Mouse (Mus musculus) ES-Bruce4 (cell line): ENCODE data around the gene Ikzf1. TPM values are rescaled to one million over a fixed set of nuclear protein-coding genes. Genes with fewer than 3 reads are reported as not detected.

ENCODE experiments used
- H3K27ac ChIP-seq: 2 replicates; pipeline ENCODE4 v1.5.1; 2012; ENCODE audit warnings: low read length, inconsistent platforms; ENCODE audit not compliant: insufficient read depth
- H3K27me3 ChIP-seq: 2 replicates; pipeline ENCODE4 v1.6.1; 2012; ENCODE audit warnings: mild to moderate bottlenecking, low read length, inconsistent platforms; ENCODE audit not compliant: control insufficient read depth, poor library complexity, insufficient read depth, severe bottlenecking
- H3K36me3 ChIP-seq: 2 replicates; pipeline ENCODE4 v1.6.1; 2012; ENCODE audit warnings: inconsistent platforms, mild to moderate bottlenecking, low read length, moderate library complexity; ENCODE audit not compliant: control insufficient read depth, poor library complexity, insufficient read depth, severe bottlenecking
- H3K4me1 ChIP-seq: one replicate; pipeline ENCODE4 v1.8.1; 2011; ENCODE audit warnings: low read length; ENCODE audit not compliant: control insufficient read depth, insufficient read depth
- H3K4me3 ChIP-seq: 2 replicates; pipeline ENCODE4 v1.5.1; 2011; ENCODE audit warnings: low read depth, mild to moderate bottlenecking, low read length
- H3K9ac ChIP-seq: 2 replicates; pipeline ENCODE4 v1.6.1; 2012; ENCODE audit warnings: low read depth, mild to moderate bottlenecking, inconsistent platforms; ENCODE audit not compliant: poor library complexity, severe bottlenecking
- H3K9me3 ChIP-seq: replicated peaks from 2 replicates; pipeline ENCODE4 v1.6.1; 2012; ENCODE audit warnings: mild to moderate bottlenecking, low read length, inconsistent platforms; ENCODE audit not compliant: control insufficient read depth, poor library complexity, insufficient read depth, severe bottlenecking
- CTCF ChIP-seq: IDR thresholded peaks from one replicate; pipeline ENCODE4 v1.8.1; 2011; ENCODE audit warnings: low read depth, low read length
- EP300 ChIP-seq: IDR thresholded peaks from 2 replicates; pipeline ENCODE4 v1.6.1; 2011; ENCODE audit warnings: low read depth, low read length; ENCODE audit not compliant: insufficient read depth
- POLR2A ChIP-seq: IDR thresholded peaks from one replicate; pipeline ENCODE4 v1.8.1; 2011; ENCODE audit warnings: low read length; ENCODE audit not compliant: insufficient read depth
- polyA plus RNA-seq: library from polyadenylated mRNA; stranded (reverse); fragments of >200 nt; gene quantifications from 2 replicates; pipeline ENCODE4 v1.2.4, GENCODE M21; 2011; ENCODE audit warnings: low read depth; ENCODE audit not compliant: missing spikeins, insufficient read depth, insufficient read length

The Ikzf1 gene
- polyA plus RNA-seq, 1 experiment: 0.67 TPM

DNA sequence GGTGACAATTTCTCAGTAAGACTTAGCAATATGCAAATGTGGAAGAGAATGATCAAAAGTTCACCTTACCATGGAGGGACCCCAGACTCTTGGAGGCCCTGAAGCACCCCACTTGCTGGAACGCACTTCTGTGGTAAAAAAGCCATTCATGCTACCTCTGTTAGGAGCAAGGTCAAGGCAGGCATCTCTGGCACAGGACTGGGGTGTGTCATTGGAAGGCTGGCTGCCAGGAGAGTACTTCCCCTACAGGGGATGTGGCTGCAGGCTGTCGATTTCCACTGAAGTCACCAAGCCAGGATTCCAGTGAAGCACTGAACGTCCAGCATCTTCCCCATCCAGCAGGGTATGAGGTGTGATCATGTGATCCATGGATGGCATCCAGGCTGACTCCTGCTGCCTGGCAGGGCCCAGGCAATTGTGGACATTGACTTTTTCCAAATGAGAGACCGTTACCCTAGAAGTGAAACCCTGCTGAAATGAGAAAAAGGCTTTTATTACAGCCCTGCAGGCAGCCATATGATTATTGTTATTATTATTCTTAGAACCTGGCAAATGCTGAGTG is 32.9 kb downstream of the Ikzf1 start:
- Histone ChIP-seq H3K9ac (no peak overlapping the region), H3K9me3 (no peaks in the 10 kb centered on the region), H3K4me1 (no peaks in the 10 kb centered on the region), H3K4me3 (no peak overlapping the region), H3K27me3 (no peaks in the 10 kb centered on the region), H3K27ac (no peak overlapping the region), H3K36me3 (no peaks in the 10 kb centered on the region)
- no peak for TF ChIP-seq CTCF
- TF ChIP-seq EP300: no peak
- TF ChIP-seq POLR2A: no peak

DNA sequence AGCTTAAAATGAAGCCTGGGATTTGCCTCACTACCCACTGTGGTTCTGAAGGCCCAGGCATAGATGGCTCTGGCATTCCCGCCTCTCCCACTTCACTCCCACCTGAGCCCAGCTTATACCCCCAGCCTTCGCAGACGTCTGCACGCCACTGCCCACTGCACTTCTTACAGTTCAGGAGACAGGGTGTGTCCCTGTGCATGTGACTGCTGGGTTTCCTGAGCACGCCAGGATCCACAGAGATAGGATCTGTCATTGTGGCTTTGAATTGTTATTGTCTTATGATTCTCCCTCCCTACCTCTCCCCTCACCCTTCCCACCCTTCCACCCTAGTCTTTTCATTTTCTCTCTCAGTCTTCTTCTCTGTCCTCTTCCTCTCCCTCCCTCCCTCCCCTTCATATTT is 34.9 kb downstream of the Ikzf1 start:
- H3K4me1 ChIP-seq: no peaks in the 10 kb centered on the region
- H3K9me3 ChIP-seq: no peaks in the 10 kb centered on the region
- TF ChIP-seq POLR2A (no peak), EP300 (no peak), CTCF (no peak)
- H3K27ac ChIP-seq: no peak overlapping the region
- no peak overlapping the region for H3K4me3 ChIP-seq
- no peak overlapping the region for H3K9ac ChIP-seq
- H3K36me3 ChIP-seq: no peaks in the 10 kb centered on the region
- no peaks in the 10 kb centered on the region for H3K27me3 ChIP-seq

DNA sequence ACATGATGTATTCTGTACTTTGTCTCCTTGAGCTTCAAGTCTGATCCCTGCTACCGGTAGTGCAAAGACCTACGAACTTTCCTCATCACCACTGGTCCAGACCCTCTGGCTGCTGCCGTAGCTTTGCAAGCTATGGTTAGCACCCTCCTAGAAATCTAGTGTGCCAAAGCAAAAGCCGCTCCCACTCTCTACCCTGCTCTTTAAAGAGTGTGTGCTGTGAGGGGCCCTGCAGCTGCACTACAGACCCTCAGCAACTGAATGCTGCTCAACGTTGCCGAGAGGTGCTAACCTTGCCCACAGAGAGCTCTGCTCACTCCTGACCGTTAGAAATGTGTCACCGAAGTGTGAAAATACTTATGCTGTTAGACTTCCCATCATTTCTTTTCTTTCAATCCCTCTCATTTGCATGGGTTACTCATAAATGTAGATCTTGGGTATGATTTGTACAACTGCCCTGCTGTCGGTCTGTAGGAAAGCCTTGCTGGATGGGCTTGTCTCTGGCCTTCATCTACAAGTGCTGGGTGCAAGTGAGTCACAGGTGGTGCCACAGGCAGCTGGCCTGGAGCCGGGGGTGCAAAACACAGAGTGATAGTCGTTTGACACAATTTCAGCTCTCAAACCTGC is 40.6 kb downstream of the Ikzf1 start:
- Histone ChIP-seq H3K9me3 (no peaks in the 10 kb centered on the region), H3K36me3 (no peaks in the 10 kb centered on the region), H3K4me3 (no peak overlapping the region), H3K27me3 (no peaks in the 10 kb centered on the region), H3K9ac (no peak overlapping the region), H3K27ac (no peak overlapping the region), H3K4me1 (no peaks in the 10 kb centered on the region)
- TF ChIP-seq CTCF (no peak), POLR2A (no peak), EP300 (no peak)

DNA sequence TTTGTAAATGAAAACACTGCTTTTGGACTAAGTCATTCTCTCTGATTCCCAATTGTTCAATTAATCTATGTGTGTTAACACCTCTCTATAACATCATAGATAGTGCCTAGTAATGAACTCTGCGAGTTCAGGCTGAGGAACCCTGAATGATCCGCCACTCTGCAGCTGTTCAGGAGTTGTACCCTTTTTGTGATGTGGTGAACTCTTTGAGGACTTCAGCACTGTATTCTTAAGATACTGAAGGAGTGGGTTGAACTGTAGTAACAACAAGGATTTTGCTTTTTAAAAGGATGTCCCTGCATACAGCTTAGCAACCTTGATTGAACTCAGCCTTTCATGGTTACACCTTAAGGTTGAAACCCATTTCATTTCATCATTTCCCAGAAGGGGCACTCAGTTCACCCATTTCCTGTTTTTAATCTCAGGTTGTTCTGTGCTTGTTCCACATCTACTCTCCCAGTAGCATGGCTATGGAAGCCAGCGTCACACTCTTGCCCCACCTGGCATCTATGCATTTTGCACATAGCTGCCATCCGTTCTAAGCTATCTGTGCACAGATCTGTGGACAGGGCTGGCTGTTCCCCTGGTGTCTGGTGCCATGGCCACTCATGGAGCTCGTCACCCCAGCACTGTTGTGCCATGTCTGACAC is 41.2 kb downstream of the Ikzf1 start:
- Histone ChIP-seq H3K27me3 (no peaks in the 10 kb centered on the region), H3K9ac (no peak overlapping the region), H3K4me3 (no peak overlapping the region), H3K4me1 (no peaks in the 10 kb centered on the region), H3K9me3 (no peaks in the 10 kb centered on the region), H3K36me3 (no peaks in the 10 kb centered on the region), H3K27ac (no peak overlapping the region)
- TF ChIP-seq POLR2A: no peak
- no peak for TF ChIP-seq EP300
- no peak for TF ChIP-seq CTCF

DNA sequence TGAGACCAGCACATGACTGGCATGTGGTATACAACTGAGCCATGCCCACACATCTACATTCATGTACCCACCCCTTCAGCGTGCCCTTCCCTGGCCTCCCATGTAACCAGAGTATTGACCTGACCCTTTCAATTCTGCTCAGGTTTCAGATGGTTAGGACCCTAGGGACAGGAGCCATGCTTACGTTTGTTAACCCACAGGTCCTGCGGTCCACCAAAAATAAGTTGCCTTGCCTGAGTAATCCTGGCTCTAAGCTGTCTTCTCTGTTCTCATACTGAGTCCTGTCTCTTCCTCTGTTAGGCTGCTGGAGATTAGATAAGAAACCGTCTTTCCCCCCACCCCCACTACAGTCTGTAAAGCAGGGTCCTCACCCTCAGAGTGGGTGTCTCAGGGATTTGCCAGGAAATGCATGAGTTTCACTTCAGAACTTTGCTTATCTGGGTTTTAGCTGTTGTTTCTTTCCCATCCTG is 42.0 kb downstream of the Ikzf1 start:
- Histone ChIP-seq H3K27me3 (no peaks in the 10 kb centered on the region), H3K9me3 (no peaks in the 10 kb centered on the region), H3K36me3 (no peaks in the 10 kb centered on the region), H3K27ac (no peak overlapping the region), H3K4me1 (no peaks in the 10 kb centered on the region), H3K4me3 (no peak overlapping the region), H3K9ac (no peak overlapping the region)
- TF ChIP-seq POLR2A (no peak), CTCF (no peak), EP300 (no peak)

DNA sequence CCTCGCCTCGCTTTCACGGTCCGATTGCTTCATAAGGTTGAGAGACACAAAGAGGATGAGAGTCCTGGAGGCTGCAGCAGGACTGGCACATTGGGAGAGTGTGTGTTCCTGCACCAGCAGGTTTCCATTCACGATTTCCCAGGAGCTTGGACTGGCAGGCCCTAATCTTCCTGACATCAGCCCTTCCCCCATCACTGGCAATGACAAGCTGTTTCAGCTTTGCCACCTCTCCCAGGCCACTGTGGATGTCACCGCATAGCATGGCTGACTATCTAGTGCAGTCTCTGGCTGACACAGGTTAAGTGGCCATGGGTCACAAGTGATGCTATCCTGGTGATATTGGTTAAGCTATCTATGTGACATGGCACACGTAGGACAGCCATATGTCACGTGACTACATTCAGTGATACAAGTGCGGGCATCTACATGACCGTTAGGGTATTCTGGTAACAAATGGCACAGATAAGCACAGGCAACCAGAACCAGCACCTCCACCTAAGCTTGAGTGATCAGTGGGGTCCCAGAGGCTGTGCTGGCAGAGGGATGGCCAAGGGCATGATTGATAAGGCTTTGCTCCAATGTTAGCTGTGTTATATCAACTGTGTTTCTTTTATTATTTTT is 43.2 kb downstream of the Ikzf1 start:
- Histone ChIP-seq H3K27ac (no peak overlapping the region), H3K36me3 (no peaks in the 10 kb centered on the region), H3K9ac (no peak overlapping the region), H3K9me3 (no peaks in the 10 kb centered on the region), H3K4me1 (no peaks in the 10 kb centered on the region), H3K27me3 (no peaks in the 10 kb centered on the region), H3K4me3 (no peak overlapping the region)
- no peak for TF ChIP-seq CTCF
